Mouse (Mus musculus) kidney, adult 2 months (tissue): ENCODE results near the gene Nccrp1.

ENCODE experiments used
- CTCF ChIP-seq: fragments of 200-500 bp; conservative IDR thresholded peaks from 2 replicates; pipeline ENCODE4 v1.5.1; 2011; ENCODE audit warnings: low read depth, mild to moderate bottlenecking, control low read depth, low read length, moderate library complexity, mixed read lengths; ENCODE audit not compliant: insufficient read depth, insufficient read length
- POLR2A ChIP-seq: fragments of 200-500 bp; IDR thresholded peaks from one replicate; pipeline ENCODE4 v1.6.1; 2011; ENCODE audit warnings: low read depth, low read length, control low read depth

DNA sequence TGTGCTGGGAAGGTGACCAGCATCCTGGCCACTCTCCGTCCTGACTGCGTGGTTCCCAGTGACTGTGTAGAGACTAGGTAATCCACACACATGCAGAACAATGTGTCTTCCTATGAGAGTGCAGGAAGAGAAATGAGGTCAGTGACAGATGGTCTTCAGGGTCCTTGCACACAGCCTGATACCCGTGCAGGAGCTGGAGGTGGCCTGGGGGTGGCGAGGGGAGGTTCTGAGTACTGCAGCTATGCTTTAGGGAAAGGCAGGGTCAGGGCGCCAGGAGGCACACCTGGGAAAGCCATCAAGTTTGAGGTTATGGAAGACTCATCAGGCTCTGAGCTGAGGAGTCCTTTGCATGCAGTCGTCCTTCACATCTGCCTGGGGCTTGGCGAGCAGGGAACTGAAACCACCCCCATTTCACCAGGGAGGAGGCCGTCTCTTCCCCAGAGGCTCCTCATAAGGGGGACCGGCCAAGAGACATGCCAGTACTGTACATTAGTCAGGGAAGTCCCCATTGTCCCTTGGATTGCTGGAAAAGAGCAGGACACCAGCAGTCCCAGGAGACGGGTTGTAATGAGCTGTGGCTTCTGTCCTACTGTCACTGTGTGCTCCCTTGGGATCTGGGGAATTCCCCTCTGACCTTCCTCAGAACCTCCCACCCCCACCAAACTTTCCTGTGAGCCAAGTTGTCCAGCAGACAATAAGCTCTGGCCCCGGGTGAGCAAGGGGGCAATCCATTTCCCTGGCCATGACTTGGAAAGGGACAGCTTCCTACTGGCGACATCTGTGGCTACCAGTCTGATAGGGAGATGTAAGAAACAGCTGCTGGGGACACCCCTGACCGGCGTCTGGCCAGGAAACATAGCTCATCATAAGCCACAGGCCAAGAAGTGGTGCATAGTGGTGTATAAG is 46.4 kb upstream of the Nccrp1 start:
- TF ChIP-seq POLR2A = no peak
- TF ChIP-seq CTCF = no peak
